Mouse (Mus musculus) hindbrain, embryonic 12.5 days (tissue): ENCODE results near the gene Rnf181. TPM values are rescaled to one million over a fixed set of nuclear protein-coding genes. Genes with fewer than 3 reads are reported as not detected.

ENCODE experiments used
- ATAC-seq: fragments of 200-750 bp; cut with Nextera tagmentation; 2 replicates; pipeline ENCODE4 v1.8.0; 2017; ENCODE audit warnings: moderate TSS enrichment; ENCODE audit not compliant: low FRiP score
- H3K27ac ChIP-seq: fragments of 300-500 bp; sonication (generic); 2 replicates; pipeline ENCODE4 v1.5.1; 2016; ENCODE audit warnings: mild to moderate bottlenecking
- H3K27me3 ChIP-seq: fragments of 300-500 bp; sonication (generic); 2 replicates; pipeline ENCODE4 v1.6.1; 2016; ENCODE audit warnings: mild to moderate bottlenecking
- H3K36me3 ChIP-seq: fragments of 300-500 bp; sonication (generic); 2 replicates; pipeline ENCODE4 v1.6.1; 2016; ENCODE audit warnings: mild to moderate bottlenecking
- H3K4me1 ChIP-seq: fragments of 300-500 bp; sonication (generic); 2 replicates; pipeline ENCODE4 v1.6.1; 2016
- H3K4me2 ChIP-seq: fragments of 300-500 bp; sonication (generic); replicated peaks from 2 replicates; pipeline ENCODE4 v1.6.1; 2016; ENCODE audit warnings: mild to moderate bottlenecking
- H3K4me3 ChIP-seq: fragments of 300-500 bp; sonication (generic); 2 replicates; pipeline ENCODE4 v1.5.1; 2016; ENCODE audit warnings: mild to moderate bottlenecking
- H3K9ac ChIP-seq: fragments of 300-500 bp; sonication (generic); 2 replicates; pipeline ENCODE4 v1.6.1; 2016; ENCODE audit warnings: mild to moderate bottlenecking, moderate library complexity
- H3K9me3 ChIP-seq: fragments of 300-500 bp; sonication (generic); replicated peaks from 2 replicates; pipeline ENCODE4 v1.6.1; 2016; ENCODE audit warnings: mild to moderate bottlenecking
- WGBS: fragments of 180-500 bp; shearing (Covaris S2); methylation state at CpG from one replicate; pipeline ENCODE4 v1.1.7; 2016; 5-methylcytosine and 5-hydroxymethylcytosine counted together
- polyA plus RNA-seq: library from polyadenylated mRNA; unstranded; fragments of >200 nt; fragmentation: Nextera tagmentation; extraction: Ambion mirVana; gene quantifications from 2 replicates; pipeline ENCODE4 v1.2.1, GENCODE M21; 2016

Gene Rnf181
- polyA plus RNA-seq, 1 experiment from 2014 or later: 98.3 TPM

GRCm38 (mm10) chr6:72367460-72367974 is 761 bp upstream of the Rnf181 start:
- H3K4me3 ChIP-seq: no peak overlapping the region
- WGBS: 76% methylated on average over 4 of the region's 4 CpGs
- H3K9me3 ChIP-seq: no peaks in the 10 kb centered on the region
- ATAC-seq: no peak
- H3K27me3 ChIP-seq: no peaks in the 10 kb centered on the region
- no peak overlapping the region for H3K27ac ChIP-seq
- H3K9ac ChIP-seq: no peak overlapping the region
- H3K4me2 ChIP-seq: no peak overlapping the region
- no peaks in the 10 kb centered on the region for H3K36me3 ChIP-seq
- H3K4me1 ChIP-seq: peaks cover 10% of the 10 kb centered on the region

GRCm38 (mm10) chr6:72366304-72366703 is 452 bp downstream of the Rnf181 start:
- H3K4me2 ChIP-seq: no peak overlapping the region
- H3K9me3 ChIP-seq: no peaks in the 10 kb centered on the region
- H3K36me3 ChIP-seq: no peaks in the 10 kb centered on the region
- no peak overlapping the region for H3K27ac ChIP-seq
- no peak overlapping the region for H3K9ac ChIP-seq
- peaks cover 14% of the 10 kb centered on the region for H3K4me1 ChIP-seq
- no peaks in the 10 kb centered on the region for H3K27me3 ChIP-seq
- ATAC-seq: no peak
- 71% methylated on average over 3 of the region's 3 CpGs for WGBS
- H3K4me3 ChIP-seq: no peak overlapping the region

- H3K27me3 ChIP-seq: no peaks in the 10 kb centered on the region
- no peak overlapping the region for H3K4me3 ChIP-seq
- WGBS: 78% methylated on average over 6 of the region's 6 CpGs
- H3K4me1 ChIP-seq: peaks cover 20% of the 10 kb centered on the region
- no peak for ATAC-seq
- no peak overlapping the region for H3K4me2 ChIP-seq
- H3K27ac ChIP-seq: no peak overlapping the region
- no peak overlapping the region for H3K9ac ChIP-seq
- 0 out of 2 replicates have a peak, but pooled peaks cover 4% of the 10 kb centered on the region for H3K36me3 ChIP-seq
- H3K9me3 ChIP-seq: no peaks in the 10 kb centered on the region
These were observed 1.8 kb downstream of the Rnf181 start for GRCm38 (mm10) chr6:72364985-72365384.

DNA sequence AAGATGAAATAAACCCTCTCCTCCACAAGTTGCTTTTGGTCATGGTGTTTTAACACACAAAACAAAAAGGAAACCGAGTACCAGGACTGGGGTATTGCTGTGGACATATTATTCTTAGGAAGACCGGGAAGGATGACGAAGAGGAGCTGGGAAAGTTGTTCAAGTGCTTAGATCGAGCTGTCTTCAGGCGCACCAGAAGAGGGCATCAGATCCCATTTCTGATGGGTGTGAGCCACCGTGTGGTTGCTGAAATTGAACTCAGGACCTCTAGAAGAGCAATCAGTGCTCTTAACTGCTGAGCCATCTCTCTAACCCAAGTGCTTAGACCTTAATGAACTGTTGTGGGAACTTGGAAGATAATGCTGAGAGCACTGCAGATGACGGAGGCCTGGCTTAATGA is 2.7 kb downstream of the Rnf181 start:
- no peak for ATAC-seq
- Histone ChIP-seq H3K4me1 (peaks cover 20% of the 10 kb centered on the region), H3K4me3 (no peak overlapping the region), H3K27me3 (no peaks in the 10 kb centered on the region), H3K36me3 (peaks cover 12% of the 10 kb centered on the region), H3K4me2 (no peak overlapping the region), H3K27ac (no peak overlapping the region), H3K9me3 (no peaks in the 10 kb centered on the region), H3K9ac (no peak overlapping the region)
- 39% methylated on average over 7 of the region's 7 CpGs for WGBS

DNA sequence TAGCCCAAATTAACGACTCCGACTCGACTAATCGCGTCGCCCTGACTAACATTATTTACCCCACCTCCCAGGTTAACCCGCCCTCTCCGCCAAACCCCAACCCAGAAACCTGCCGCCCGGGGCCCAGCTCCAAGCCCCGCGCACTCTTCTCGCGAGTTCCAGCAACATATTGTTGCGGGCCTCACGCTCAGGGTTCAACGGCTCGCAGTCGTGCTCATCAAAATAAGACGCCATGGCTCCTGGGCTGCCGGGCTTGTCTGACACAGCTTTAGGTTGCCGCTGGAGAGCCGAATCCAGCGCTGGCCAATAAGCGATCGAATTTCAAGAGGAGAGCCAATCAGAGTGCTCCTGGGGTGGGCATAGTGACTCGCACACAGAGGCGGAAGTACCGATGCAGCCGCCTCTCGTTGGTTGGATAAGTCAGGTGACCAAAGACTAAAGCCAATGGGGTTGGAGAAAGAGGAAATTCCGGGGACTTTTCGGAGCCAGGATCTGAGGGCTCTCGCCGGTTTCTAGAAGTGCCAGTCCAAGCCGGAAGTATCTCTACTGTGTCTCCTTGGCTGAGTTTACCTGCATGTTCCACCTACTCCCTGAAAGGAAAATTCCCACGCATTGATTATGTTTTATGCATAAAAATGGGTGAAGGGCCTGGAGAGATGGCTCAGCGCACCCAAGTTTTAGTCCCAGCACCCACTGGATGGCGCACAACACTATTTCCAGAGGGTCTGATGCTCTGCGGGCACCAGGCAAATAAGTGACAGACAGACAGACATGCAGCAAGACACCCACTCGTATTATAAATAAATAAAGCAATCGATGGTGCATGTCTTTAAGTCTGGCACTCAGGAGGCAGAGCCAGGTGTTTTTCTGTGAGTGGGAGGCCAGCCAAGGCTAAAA is 4.4 kb downstream of the Rnf181 start:
- Histone ChIP-seq H3K36me3 (peaks cover 27% of the 10 kb centered on the region), H3K9ac (peak overlapping the region; percentile 78), H3K4me3 (peak overlapping the region; percentile 77), H3K4me1 (peaks cover 20% of the 10 kb centered on the region), H3K4me2 (peak overlapping the region; percentile 87), H3K27me3 (no peaks in the 10 kb centered on the region), H3K9me3 (no peaks in the 10 kb centered on the region), H3K27ac (peak overlapping the region; percentile 87)
- ATAC-seq: peak; percentile 99
- under 1% methylated on average over 42 of the region's 42 CpGs for WGBS

- Histone ChIP-seq H3K4me2 (peak overlapping the region; percentile 87), H3K4me1 (peaks cover 22% of the 10 kb centered on the region), H3K4me3 (peak overlapping the region; percentile 77; the same call in 1 of the 2 replicates), H3K9ac (peak overlapping the region; percentile 78; the same call in 1 of the 2 replicates), H3K27ac (no peak overlapping the region), H3K36me3 (peaks cover 27% of the 10 kb centered on the region), H3K9me3 (no peaks in the 10 kb centered on the region), H3K27me3 (no peaks in the 10 kb centered on the region)
- 80% methylated on average over 5 of the region's 5 CpGs for WGBS
- no peak for ATAC-seq
These were observed 5.6 kb downstream of the Rnf181 start for GRCm38 (mm10) chr6:72361121-72361551.

DNA sequence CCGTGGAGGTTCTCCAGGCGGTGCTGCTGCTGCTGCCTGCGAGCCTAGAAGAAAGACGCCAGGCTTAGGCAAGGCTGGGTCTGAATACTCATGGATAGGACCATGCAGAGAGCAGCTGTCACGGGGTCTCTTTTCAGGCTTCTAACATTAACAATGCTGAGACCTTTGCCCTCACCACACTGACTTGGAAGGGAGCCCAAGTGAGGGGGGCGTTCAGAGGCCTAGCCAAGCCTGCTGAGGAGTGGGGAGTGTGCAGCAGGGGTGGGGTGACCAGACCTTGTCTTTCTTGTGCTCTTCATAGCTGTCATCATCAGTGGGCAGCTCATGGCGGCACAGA is 6.2 kb downstream of the Rnf181 start:
- ATAC-seq: no peak

GRCm38 (mm10) chr6:72359891-72360598 is 6.7 kb downstream of the Rnf181 start:
- no peak overlapping the region for H3K9ac ChIP-seq
- peaks cover 28% of the 10 kb centered on the region for H3K4me1 ChIP-seq
- no peak overlapping the region for H3K4me3 ChIP-seq
- no peaks in the 10 kb centered on the region for H3K9me3 ChIP-seq
- ATAC-seq: no peak
- H3K27ac ChIP-seq: no peak overlapping the region
- H3K27me3 ChIP-seq: no peaks in the 10 kb centered on the region
- H3K36me3 ChIP-seq: peaks cover 27% of the 10 kb centered on the region
- WGBS: 83% methylated on average over 11 of the region's 11 CpGs
- no peak overlapping the region for H3K4me2 ChIP-seq

More for the DNA sequence above, 6.2 kb downstream of the Rnf181 start:
- H3K4me1 ChIP-seq: peaks cover 28% of the 10 kb centered on the region
- peaks cover 27% of the 10 kb centered on the region for H3K36me3 ChIP-seq
- WGBS: 65% methylated on average over 7 of the region's 7 CpGs
- no peak overlapping the region for H3K4me3 ChIP-seq
- H3K27ac ChIP-seq: no peak overlapping the region
- no peak overlapping the region for H3K9ac ChIP-seq
- H3K9me3 ChIP-seq: no peaks in the 10 kb centered on the region
- no peak overlapping the region; the same call in 1 of the 2 replicates for H3K4me2 ChIP-seq
- H3K27me3 ChIP-seq: no peaks in the 10 kb centered on the region

DNA sequence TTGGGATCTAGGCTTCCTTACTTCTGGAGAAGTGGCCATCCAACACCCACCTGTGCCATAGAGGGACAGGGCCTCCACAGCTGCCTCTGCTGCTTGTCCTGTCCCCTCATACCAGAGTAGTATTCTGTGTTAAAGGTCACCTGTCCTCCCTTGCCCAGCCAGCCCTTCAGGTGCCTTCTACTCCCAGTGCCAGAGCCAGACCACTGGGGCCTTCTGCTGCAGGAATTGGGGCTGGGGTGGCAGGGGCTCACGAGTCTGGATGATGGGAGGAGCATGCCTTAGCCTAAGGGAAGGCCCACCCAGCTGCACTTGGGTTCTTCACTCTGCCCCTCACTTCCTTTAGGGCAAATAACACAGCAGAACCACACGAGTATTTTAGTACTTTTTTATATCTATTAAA is 7.4 kb downstream of the Rnf181 start:
- Histone ChIP-seq H3K4me1 (peaks cover 33% of the 10 kb centered on the region), H3K9me3 (no peaks in the 10 kb centered on the region), H3K27ac (no peak overlapping the region), H3K9ac (no peak overlapping the region), H3K36me3 (peaks cover 27% of the 10 kb centered on the region), H3K27me3 (no peaks in the 10 kb centered on the region), H3K4me2 (no peak overlapping the region), H3K4me3 (no peak overlapping the region)
- ATAC-seq: no peak
- 64% methylated on average over 2 of the region's 2 CpGs for WGBS

GRCm38 (mm10) chr6:72358086-72358764 is 8.5 kb downstream of the Rnf181 start:
- H3K9me3 ChIP-seq: no peaks in the 10 kb centered on the region
- no peaks in the 10 kb centered on the region; the same call in 1 of the 2 replicates for H3K27me3 ChIP-seq
- ATAC-seq: no peak
- H3K27ac ChIP-seq: no peak overlapping the region
- peaks cover 36% of the 10 kb centered on the region for H3K4me1 ChIP-seq
- peaks cover 27% of the 10 kb centered on the region for H3K36me3 ChIP-seq
- 95% methylated on average over 10 of the region's 10 CpGs for WGBS
- H3K4me2 ChIP-seq: no peak overlapping the region
- no peak overlapping the region for H3K9ac ChIP-seq
- no peak overlapping the region for H3K4me3 ChIP-seq

GRCm38 (mm10) chr6:72357164-72358079 is 9.3 kb downstream of the Rnf181 start:
- H3K4me2 ChIP-seq: no peak overlapping the region
- H3K4me1 ChIP-seq: peaks cover 32% of the 10 kb centered on the region

More at GRCm38 (mm10) chr6:72357164-72358079, 9.3 kb downstream of the Rnf181 start:
- Histone ChIP-seq H3K36me3 (peaks cover 27% of the 10 kb centered on the region), H3K9me3 (no peaks in the 10 kb centered on the region), H3K27me3 (no peaks in the 10 kb centered on the region; the same call in 1 of the 2 replicates), H3K4me3 (no peak overlapping the region), H3K9ac (no peak overlapping the region), H3K27ac (no peak overlapping the region)
- no peak for ATAC-seq
- WGBS: 80% methylated on average over 5 of the region's 5 CpGs
